Mouse (Mus musculus) adrenal gland, postnatal 10 days (tissue): ENCODE data around the gene Adgrf1. TPM values are rescaled to one million over a fixed set of nuclear protein-coding genes. Genes with fewer than 3 reads are reported as not detected.

Source experiments
- DNase-seq: peaks from one replicate; pipeline ENCODE4 v3.0.0; 2021; ENCODE audit warnings: mixed read lengths
- long read RNA-seq, 2 experiments: library from polyadenylated mRNA; stranded (forward); transcript quantifications; one replicate each; pipeline ENCODE4 v2.0.0; 2021
- total RNA-seq, 2 experiments: library from RNA; stranded (reverse); gene quantifications; 2 replicates each; pipeline ENCODE4 v1.2.3; 2021

Adgrf1 gene
- 1 to 10 TPM in 1 of 2 experiments, under 1 TPM in 1; 0.55 to 1.0 TPM for total RNA-seq
- long read RNA-seq, experiment 1, partial matches to known transcripts, result 0 of 1 reads
- long read RNA-seq, experiment 1, other reads (novel, unspliced or antisense), result 0 of 1 reads
- long read RNA-seq, experiment 2, result 0 reads

- no peak for DNase-seq
These were observed at the start of gene Adgrf1 for GRCm38 (mm10) chr17:43270161-43270560. Gene Adgrf1 (plus strand): TSS chr17:43270329.

- no peak for DNase-seq
These were observed 44.0 kb upstream of the Adgrf1 start for GRCm38 (mm10) chr17:43226101-43226500.

- peak; percentile 71 for DNase-seq
These were observed 40.3 kb upstream of the Adgrf1 start for GRCm38 (mm10) chr17:43229621-43230513.

- no peak for DNase-seq
These were observed 39.3 kb upstream of the Adgrf1 start for GRCm38 (mm10) chr17:43230821-43231220.

GRCm38 (mm10) chr17:43232769-43233168 is 37.4 kb upstream of the Adgrf1 start:
- DNase-seq, result no peak

- no peak for DNase-seq
These were observed 33.4 kb upstream of the Adgrf1 start for GRCm38 (mm10) chr17:43236656-43237250.

- no peak for DNase-seq
These were observed 31.1 kb upstream of the Adgrf1 start for GRCm38 (mm10) chr17:43239035-43239434.

- DNase-seq, result peak; percentile 83
These were observed 29.0 kb upstream of the Adgrf1 start for GRCm38 (mm10) chr17:43241134-43241533.

GRCm38 (mm10) chr17:43242609-43243008 is 27.5 kb upstream of the Adgrf1 start:
- DNase-seq, result no peak

GRCm38 (mm10) chr17:43245364-43245763 is 24.8 kb upstream of the Adgrf1 start:
- DNase-seq, result no peak

- no peak for DNase-seq
These were observed 22.9 kb upstream of the Adgrf1 start for GRCm38 (mm10) chr17:43247245-43247644.

GRCm38 (mm10) chr17:43249645-43250044 is 20.5 kb upstream of the Adgrf1 start:
- DNase-seq, result no peak

GRCm38 (mm10) chr17:43251249-43252125 is 18.6 kb upstream of the Adgrf1 start:
- peak; percentile 71 for DNase-seq

GRCm38 (mm10) chr17:43252846-43253245 is 17.3 kb upstream of the Adgrf1 start:
- no peak for DNase-seq

- DNase-seq, result no peak
These were observed 15.9 kb upstream of the Adgrf1 start for GRCm38 (mm10) chr17:43254261-43254660.

GRCm38 (mm10) chr17:43256536-43257135 is 13.5 kb upstream of the Adgrf1 start:
- no peak for DNase-seq

- DNase-seq, result no peak
These were observed 12.4 kb upstream of the Adgrf1 start for GRCm38 (mm10) chr17:43257699-43258098.

GRCm38 (mm10) chr17:43261937-43262336 is 8.2 kb upstream of the Adgrf1 start:
- DNase-seq, result no peak

GRCm38 (mm10) chr17:43264739-43265138 is 5.4 kb upstream of the Adgrf1 start:
- no peak for DNase-seq

- peak; percentile 81 for DNase-seq
These were observed 4.8 kb upstream of the Adgrf1 start for GRCm38 (mm10) chr17:43265178-43265837.

GRCm38 (mm10) chr17:43265944-43266343 is 4.2 kb upstream of the Adgrf1 start:
- no peak for DNase-seq
